Mouse (Mus musculus) spleen, adult 18-20 months (tissue): ENCODE measurements around the gene Nudt19.
A peak's percentile ranks its signal among the peaks of the same experiment; 100 is the strongest.
"Not testable (repeated sequence)": the region's sequence is repeated elsewhere in the genome, so short reads cannot be mapped to it uniquely, and the experiment has no call there.

Experiments used
- DNase-seq, 2 experiments: peaks; one replicate each; pipeline ENCODE4 v3.0.0; 2022; ENCODE audit warnings: mixed read lengths in 2 of 2

Nudt19 gene

GRCm38 (mm10) chr7:35556205-35556603, at the start of gene Nudt19:
TSS of gene Nudt19 (minus strand) at chr7:35556304.
- DNase-seq: no peak

- DNase-seq: no peak
Observed at GRCm38 (mm10) chr7:35602766-35603165, 46.7 kb upstream of the Nudt19 start.

- DNase-seq: no peak
Observed at GRCm38 (mm10) chr7:35601106-35601505, 45.0 kb upstream of the Nudt19 start.

- no peak for DNase-seq
Observed at GRCm38 (mm10) chr7:35600031-35600430, 43.9 kb upstream of the Nudt19 start.

GRCm38 (mm10) chr7:35599492-35599891, 43.4 kb upstream of the Nudt19 start:
- DNase-seq: no peak

GRCm38 (mm10) chr7:35594311-35594710, 38.2 kb upstream of the Nudt19 start:
- no peak for DNase-seq

- DNase-seq: no peak
Observed at GRCm38 (mm10) chr7:35590731-35591191, 34.7 kb upstream of the Nudt19 start.

GRCm38 (mm10) chr7:35589485-35589884, 33.4 kb upstream of the Nudt19 start:
- DNase-seq: no peak

GRCm38 (mm10) chr7:35588680-35589428, 32.8 kb upstream of the Nudt19 start:
- DNase-seq: no peak

GRCm38 (mm10) chr7:35587728-35588127, 31.6 kb upstream of the Nudt19 start:
- DNase-seq: no peak

GRCm38 (mm10) chr7:35586906-35587445, 30.9 kb upstream of the Nudt19 start:
- no peak for DNase-seq

GRCm38 (mm10) chr7:35586055-35586905, 30.2 kb upstream of the Nudt19 start, which contains the start of gene Ankrd27:
TSS of gene Ankrd27 (plus strand) at chr7:35586244.
- peak; percentile 86 to 92 for DNase-seq

GRCm38 (mm10) chr7:35585191-35586054, 29.3 kb upstream of the Nudt19 start, which contains the start of gene Rgs9bp:
TSS of gene Rgs9bp (minus strand) at chr7:35585582.
- peak; percentile 38 to 53 for DNase-seq

- DNase-seq: peak in 1 of 2 experiments; percentile 45
Observed at GRCm38 (mm10) chr7:35584786-35585190, 28.7 kb upstream of the Nudt19 start.

GRCm38 (mm10) chr7:35584068-35584785, 28.1 kb upstream of the Nudt19 start:
- DNase-seq: no peak

GRCm38 (mm10) chr7:35583476-35584025, 27.4 kb upstream of the Nudt19 start:
- no peak for DNase-seq

GRCm38 (mm10) chr7:35582719-35583118, 26.6 kb upstream of the Nudt19 start:
- no peak for DNase-seq

- DNase-seq: peak in 1 of 2 experiments; percentile 56
Observed at GRCm38 (mm10) chr7:35579849-35580248, 23.7 kb upstream of the Nudt19 start.

- not testable (repeated sequence) for DNase-seq
Observed at GRCm38 (mm10) chr7:35570883-35571282, 14.8 kb upstream of the Nudt19 start.

- not testable (repeated sequence) for DNase-seq
Observed at GRCm38 (mm10) chr7:35569724-35570123, 13.6 kb upstream of the Nudt19 start.

- not testable (repeated sequence) for DNase-seq
Observed at GRCm38 (mm10) chr7:35565965-35566364, 9.9 kb upstream of the Nudt19 start.
